8 mouse cellular contexts compared by ENCODE assay signal in genomic region chr11:117655292-117656076, GRCm38 (mm10). TPM values are rescaled to one million over a fixed set of nuclear protein-coding genes. Genes with fewer than 3 reads are reported as not detected.
DNase-seq lines count a peak whose midpoint lies in the region; ATAC-seq lines count a peak whose summit lies in the region.

No protein-coding gene starts in this region.

- no peaks in the 10 kb centered on the region for H3K9me3 ChIP-seq in hindbrain, embryonic 15.5 days

- H3K4me3 ChIP-seq in hindbrain, embryonic 15.5 days = peak overlapping the region; percentile 77
- peak overlapping the region; percentile 57 for H3K4me3 ChIP-seq in macrophage (ENCODE audit: inconsistent target)

- no peaks in the 10 kb centered on the region for H3K36me3 ChIP-seq in hindbrain, embryonic 15.5 days
- H3K36me3 ChIP-seq in macrophage (ENCODE audit: inconsistent target) = no peaks in the 10 kb centered on the region

- peaks cover 52% of the 10 kb centered on the region for H3K79me2 ChIP-seq in macrophage (ENCODE audit: inconsistent target)

- peak overlapping the region; percentile 99 for H3K27ac ChIP-seq in hindbrain, embryonic 15.5 days (replicated peaks)
- no peak overlapping the region for H3K27ac ChIP-seq in macrophage

- peak overlapping the region; percentile 92 for H3K4me2 ChIP-seq in hindbrain, embryonic 15.5 days

- ATAC-seq in hindbrain, embryonic 15.5 days (ENCODE audit: low FRiP score, low read depth) = 0 out of 2 replicates have a peak, but pooled peaks have one; percentile 2
- no peak for ATAC-seq in monocyte, adult 5-6 weeks (replicated peaks; ENCODE audit: insufficient number of reproducible peaks, low FRiP score, low TSS enrichment, poor library complexity, severe bottlenecking)

- H3K27me3 ChIP-seq in hindbrain, embryonic 15.5 days = no peaks in the 10 kb centered on the region

- peak; percentile 39 for DNase-seq in adipocyte (ENCODE audit: low spot score)
- peak; percentile 60 to 62 for DNase-seq in cerebellum, postnatal 36 days
- DNase-seq in frontal cortex, postnatal 36 days (ENCODE audit: low spot score in 2 of 2) = peak; percentile 71 to 75
- DNase-seq in left cerebral cortex, adult 8-10 months (ENCODE audit: low spot score in 2 of 2) = peak; percentile 63 to 72
- DNase-seq in right cerebral cortex, postnatal 36 days (ENCODE audit: low spot score in 2 of 2) = peak; percentile 65 to 77

- peaks cover 52% of the 10 kb centered on the region for H3K4me1 ChIP-seq in hindbrain, embryonic 15.5 days (replicated peaks)

- WGBS in hindbrain, embryonic 15.5 days = under 1% methylated on average over 72 of the region's 80 CpGs
- WGBS in macrophage (ENCODE audit: missing documents) = under 1% methylated on average over 80 of the region's 80 CpGs

- H3K9ac ChIP-seq in hindbrain, embryonic 15.5 days = peak overlapping the region; percentile 88

RNA-seq across cellular contexts. Expression of gene Tnrc6c, which starts 1.4 kb away (rescaled TPM):
- 24.2 and 24.7 TPM in 2 replicates for polyA plus RNA-seq in hindbrain, embryonic 15.5 days (2015; fragmentation: Nextera tagmentation; extraction: Ambion mirVana)
- 10 to 100 TPM; 54.0 to 61.3 (median 57.8) TPM for total RNA-seq in left cerebral cortex, adult 8-10 months (2022)
- 10 to 100 TPM; 14.0 to 82.8 (median 62.1) TPM for total RNA-seq in macrophage (2018; cell fraction: chromatin; rRNA removed)
- total RNA-seq in macrophage (2018; cell fraction: cytosol; rRNA removed) = 10 to 100 TPM in 25 of 26 experiments, 1 to 10 TPM in 1; 8.7 to 22.0 (median 16.4) TPM
- total RNA-seq in macrophage (2018; cell fraction: nucleus; rRNA removed) = 10 to 100 TPM; 13.9 to 61.0 (median 44.8) TPM
- 9.0 to 13.1 TPM (median 11.4 TPM) in 3 replicates for polyA plus RNA-seq in macrophage (2018)
- 20.2 to 43.0 TPM (median 22.1 TPM) in 3 replicates for total RNA-seq in monocyte, adult 5-6 weeks (2017)
